Mouse (Mus musculus) MEL (cell line): Measurements from ENCODE around the gene Gabbr2. TPM values are rescaled to one million over a fixed set of nuclear protein-coding genes. Genes with fewer than 3 reads are reported as not detected.

Experiments
- DNase-seq: peaks from one replicate; pipeline ENCODE4 v3.0.0; 2011; ENCODE audit warnings: low read depth, low spot score
- H3K27ac ChIP-seq: 2 replicates; pipeline ENCODE4 v1.5.1; 2012; ENCODE audit warnings: low read depth, mild to moderate bottlenecking, control low read depth, low read length, moderate library complexity; ENCODE audit not compliant: control insufficient read depth
- H3K27me3 ChIP-seq, 2 experiments: fragments of 150-350 bp in 1 of 2; sonication (generic) in 1 of 2; 2 replicates each; pipeline ENCODE4 v1.6.1; 2012; ENCODE audit warnings: low read length in 2 of 2, mild to moderate bottlenecking in 2 of 2, improper control_type of control experiment in 1 of 2, moderate library complexity in 1 of 2; ENCODE audit not compliant: insufficient read depth in 2 of 2, control insufficient read depth in 1 of 2
- H3K36me3 ChIP-seq, 2 experiments: 2 replicates each; pipeline ENCODE4 v1.6.1; 2012 to 2014; ENCODE audit warnings: low read length in 2 of 2, improper control_type of control experiment in 1 of 2, inconsistent platforms in 1 of 2, mild to moderate bottlenecking in 1 of 2; ENCODE audit not compliant: insufficient read depth in 2 of 2, control insufficient read depth in 1 of 2
- H3K4me1 ChIP-seq, 2 experiments: fragments of 150-350 bp in 1 of 2; sonication (generic) in 1 of 2; 2 replicates each; pipeline ENCODE4 v1.6.1; 2012; ENCODE audit warnings: low read length in 2 of 2, improper control_type of control experiment in 1 of 2, mild to moderate bottlenecking in 1 of 2; ENCODE audit not compliant: insufficient read depth in 2 of 2, control insufficient read depth in 1 of 2
- H3K4me3 ChIP-seq, 2 experiments: fragments of 150-350 bp in 1 of 2; sonication (generic) in 1 of 2; 2 replicates each; pipeline ENCODE4 v1.5.1; 2012; ENCODE audit warnings: low read depth in 2 of 2, low read length in 2 of 2, mild to moderate bottlenecking in 2 of 2, moderate library complexity in 2 of 2, control low read depth in 1 of 2, improper control_type of control experiment in 1 of 2; ENCODE audit not compliant: control insufficient read depth in 1 of 2, insufficient read depth in 1 of 2
- H3K79me2 ChIP-seq: 2 replicates; pipeline ENCODE4 v1.6.1; 2012; ENCODE audit warnings: mild to moderate bottlenecking, low read length, moderate library complexity; ENCODE audit not compliant: control insufficient read depth, poor library complexity, insufficient read depth
- H3K9ac ChIP-seq: 2 replicates; pipeline ENCODE4 v1.6.1; 2012; ENCODE audit warnings: low read depth, mild to moderate bottlenecking, control low read depth, low read length, moderate library complexity; ENCODE audit not compliant: control insufficient read depth, poor library complexity, severe bottlenecking
- H3K9me3 ChIP-seq: fragments of 150-350 bp; sonication (generic); replicated peaks from 2 replicates; pipeline ENCODE4 v1.6.1; 2012; ENCODE audit warnings: mild to moderate bottlenecking, low read length, improper control_type of control experiment, moderate library complexity; ENCODE audit not compliant: insufficient read depth
- BHLHE40 ChIP-seq: IDR thresholded peaks from 2 replicates; pipeline ENCODE4 v1.6.1; 2012; ENCODE audit warnings: low read depth, mild to moderate bottlenecking, inconsistent platforms, low read length, improper control_type of control experiment, borderline replicate concordance
- ELF1 ChIP-seq: IDR thresholded peaks from 2 replicates; pipeline ENCODE4 v1.6.1; 2014; ENCODE audit warnings: low read depth, mild to moderate bottlenecking, inconsistent platforms, low read length, improper control_type of control experiment, moderate library complexity
- EP300 ChIP-seq, 2 experiments: IDR thresholded peaks; 2 replicates each; pipeline ENCODE4 v1.6.1; 2011; ENCODE audit warnings: improper control_type of control experiment in 2 of 2, low read length in 2 of 2, low read depth in 1 of 2, mild to moderate bottlenecking in 1 of 2
- KAT2A ChIP-seq: conservative IDR thresholded peaks from 2 replicates; pipeline ENCODE4 v1.6.1; 2012; ENCODE audit warnings: low read depth, low read length, improper control_type of control experiment, inconsistent platforms
- MAX ChIP-seq: IDR thresholded peaks from 2 replicates; pipeline ENCODE4 v1.6.1; 2011; ENCODE audit warnings: low read length, improper control_type of control experiment
- MAZ ChIP-seq: IDR thresholded peaks from 2 replicates; pipeline ENCODE4 v1.6.1; 2012; ENCODE audit warnings: low read depth, mild to moderate bottlenecking, inconsistent platforms, low read length, improper control_type of control experiment
- MXI1 ChIP-seq: IDR thresholded peaks from 2 replicates; pipeline ENCODE4 v1.6.1; 2011; ENCODE audit warnings: mild to moderate bottlenecking, low read depth, low read length, improper control_type of control experiment
- MYB ChIP-seq: IDR thresholded peaks from 2 replicates; pipeline ENCODE4 v1.6.1; 2011; ENCODE audit warnings: mild to moderate bottlenecking, low read depth, low read length, improper control_type of control experiment
- NRF1 ChIP-seq: IDR thresholded peaks from 2 replicates; pipeline ENCODE4 v1.6.1; 2014; ENCODE audit warnings: low read depth, mild to moderate bottlenecking, inconsistent platforms, low read length, improper control_type of control experiment, moderate library complexity; ENCODE audit not compliant: poor library complexity, insufficient read depth, severe bottlenecking
- POLR2AphosphoS2 ChIP-seq: IDR thresholded peaks from 2 replicates; pipeline ENCODE4 v1.6.1; 2011; ENCODE audit warnings: low read length, improper control_type of control experiment
- POLR2AphosphoS5 ChIP-seq: IDR thresholded peaks from 2 replicates; pipeline ENCODE4 v1.6.1; 2012; ENCODE audit warnings: low read depth, borderline replicate concordance, mild to moderate bottlenecking, inconsistent platforms, low read length, moderate library complexity, mixed read lengths
- RCOR1 ChIP-seq: IDR thresholded peaks from 2 replicates; pipeline ENCODE4 v1.6.1; 2012; ENCODE audit warnings: low read depth, mild to moderate bottlenecking, inconsistent platforms, low read length, improper control_type of control experiment
- SIN3A ChIP-seq: IDR thresholded peaks from 2 replicates; pipeline ENCODE4 v1.6.1; 2012; ENCODE audit warnings: low read length, improper control_type of control experiment, inconsistent platforms
- TAL1 ChIP-seq: IDR thresholded peaks from 2 replicates; pipeline ENCODE4 v1.6.1; 2012; ENCODE audit warnings: mild to moderate bottlenecking, inconsistent platforms, low read length, moderate library complexity, mixed read lengths
- TBP ChIP-seq: IDR thresholded peaks from 2 replicates; pipeline ENCODE4 v1.8.0; 2011; ENCODE audit warnings: low read depth, low read length, improper control_type of control experiment
- TCF12 ChIP-seq: IDR thresholded peaks from 2 replicates; pipeline ENCODE4 v1.6.1; 2014; ENCODE audit warnings: low read depth, mild to moderate bottlenecking, inconsistent platforms, low read length, improper control_type of control experiment, moderate library complexity
- UBTF ChIP-seq: IDR thresholded peaks from 2 replicates; pipeline ENCODE4 v1.6.1; 2012; ENCODE audit warnings: low read depth, mild to moderate bottlenecking, inconsistent platforms, low read length, improper control_type of control experiment, moderate library complexity, borderline replicate concordance; ENCODE audit not compliant: insufficient read depth
- USF2 ChIP-seq, 2 experiments: IDR thresholded peaks; 2 replicates each; pipeline ENCODE4 v1.6.1; 2011 to 2012; ENCODE audit warnings: improper control_type of control experiment in 2 of 2, low read length in 2 of 2, borderline replicate concordance in 1 of 2, inconsistent platforms in 1 of 2, low read depth in 1 of 2, mild to moderate bottlenecking in 1 of 2; ENCODE audit not compliant: insufficient read depth in 1 of 2
- polyA plus RNA-seq, 2 experiments: library from polyadenylated mRNA; stranded (reverse) in 1 of 2; unstranded in 1 of 2; fragments of >175 nt in 1 of 2; fragments of >200 nt in 1 of 2; gene quantifications; 2 replicates each; pipeline versions ENCODE4 v1.2.1 to v1.2.4; 2012; ENCODE audit warnings: low replicate concordance in 2 of 2, low read depth in 1 of 2; ENCODE audit not compliant: insufficient read length in 2 of 2, insufficient read depth in 1 of 2, missing spikeins in 1 of 2
- total RNA-seq: library from RNA; depleted of rRNA; stranded (reverse); fragments of 300-350 nt; gene quantifications from 2 replicates; pipeline ENCODE4 v1.2.3, GENCODE M21; 2012

The Gabbr2 gene
- total and polyA plus RNA-seq, 3 experiments: not detected

DNA sequence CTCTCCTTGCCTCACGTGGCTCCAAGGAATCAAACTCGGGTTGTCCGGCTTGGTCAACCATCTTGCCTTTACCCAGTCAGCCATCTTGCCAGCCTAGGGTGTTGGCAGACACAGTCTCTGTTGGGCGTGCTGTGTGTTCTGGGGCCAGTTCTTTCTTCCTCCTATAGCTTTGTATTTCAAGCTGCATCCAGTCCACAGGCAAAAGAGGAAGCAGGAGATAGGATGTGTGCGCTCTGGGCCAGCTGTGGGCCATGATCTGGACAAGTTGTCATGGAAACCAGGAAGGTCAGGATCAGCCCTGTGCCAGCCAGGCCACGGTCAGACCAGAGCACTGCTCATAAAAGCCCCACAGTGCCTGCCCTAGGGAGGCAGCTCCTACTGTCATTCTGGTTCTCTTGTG is 74.9 kb downstream of the Gabbr2 start:
- H3K9me3 ChIP-seq: no peaks in the 10 kb centered on the region
- no peak overlapping the region for H3K9ac ChIP-seq
- no peak overlapping the region for H3K27ac ChIP-seq

DNA sequence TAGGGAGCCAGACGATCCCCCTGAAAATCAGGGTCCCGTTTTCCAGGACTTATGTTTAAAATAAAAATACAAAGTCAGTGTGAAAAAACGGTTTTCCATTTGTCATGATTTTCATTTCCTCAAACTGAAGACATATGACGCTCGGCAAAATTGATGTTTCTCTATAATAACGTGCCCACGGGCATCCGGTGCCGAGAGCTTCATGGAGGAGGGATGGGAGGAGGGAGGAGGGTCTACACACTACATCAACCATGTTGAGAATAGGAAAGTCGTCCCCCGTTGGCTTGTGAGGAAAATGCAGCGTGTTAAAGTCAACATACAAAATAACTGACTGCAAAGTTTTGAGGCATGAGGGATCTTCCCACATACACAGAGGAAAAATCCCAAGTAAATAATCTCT is 75.7 kb downstream of the Gabbr2 start:
- Histone ChIP-seq H3K27me3 (no peaks in the 10 kb centered on the region), H3K9ac (no peak overlapping the region), H3K27ac (no peak overlapping the region), H3K36me3 (no peaks in the 10 kb centered on the region), H3K9me3 (no peaks in the 10 kb centered on the region), H3K4me1 (no peaks in the 10 kb centered on the region), H3K79me2 (no peaks in the 10 kb centered on the region), H3K4me3 (no peak overlapping the region)
- no peak for TF ChIP-seq MAZ
- DNase-seq: no peak

More for the DNA sequence above, 74.9 kb downstream of the Gabbr2 start:
- Histone ChIP-seq H3K27me3 (no peaks in the 10 kb centered on the region), H3K4me1 (no peaks in the 10 kb centered on the region), H3K36me3 (no peaks in the 10 kb centered on the region), H3K4me3 (no peak overlapping the region), H3K79me2 (no peaks in the 10 kb centered on the region)
- DNase-seq: no peak
- TF ChIP-seq NRF1 (no peak), TCF12 (no peak), BHLHE40 (no peak), MAZ (no peak)

DNA sequence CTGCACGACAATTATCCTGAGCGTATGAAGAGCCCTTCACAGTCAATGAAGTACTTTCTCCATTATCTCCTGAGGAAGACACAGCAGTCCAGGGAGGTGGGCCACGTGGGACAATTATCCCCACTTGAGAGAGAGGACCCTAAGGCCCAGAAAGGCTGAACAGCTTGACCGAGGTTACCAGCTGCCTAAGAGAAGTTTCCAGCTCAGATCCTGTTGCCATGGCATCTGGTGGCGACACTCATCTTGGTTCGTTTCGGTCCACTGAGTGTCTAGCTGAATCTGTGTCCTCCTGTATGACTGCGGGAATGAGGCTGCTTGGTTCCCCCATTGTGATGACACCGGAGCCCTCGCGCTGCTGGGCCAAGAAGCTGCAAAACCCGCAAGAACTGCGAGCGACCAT is 76.2 kb downstream of the Gabbr2 start:
- H3K9ac ChIP-seq: no peak overlapping the region
- H3K27ac ChIP-seq: no peak overlapping the region
- no peaks in the 10 kb centered on the region for H3K36me3 ChIP-seq
- H3K4me1 ChIP-seq: no peaks in the 10 kb centered on the region
- TF ChIP-seq ELF1: no peak
- no peak for TF ChIP-seq TBP
- TF ChIP-seq KAT2A: no peak
- TF ChIP-seq USF2 (IDR thresholded peaks at IDR 0.05; ENCODE audit: borderline replicate concordance in 1 of 2, insufficient read depth in 1 of 2, low read depth in 1 of 2, low read length in 2 of 2): no peak
- no peak for TF ChIP-seq EP300 (IDR thresholded peaks at IDR 0.05; ENCODE audit: low read depth in 1 of 2, low read length in 2 of 2)
- no peak for TF ChIP-seq MYB
- TF ChIP-seq RCOR1: no peak
- no peak for TF ChIP-seq SIN3A
- TF ChIP-seq POLR2AphosphoS5: no peak
- TF ChIP-seq POLR2AphosphoS2: no peak
- TF ChIP-seq TCF12: no peak
- TF ChIP-seq MXI1: no peak
- TF ChIP-seq TAL1: no peak
- TF ChIP-seq UBTF: no peak
- no peak for TF ChIP-seq MAX
- no peaks in the 10 kb centered on the region for H3K9me3 ChIP-seq
- no peaks in the 10 kb centered on the region for H3K27me3 ChIP-seq
- H3K79me2 ChIP-seq: no peaks in the 10 kb centered on the region
- no peak overlapping the region for H3K4me3 ChIP-seq
- no peak for DNase-seq
